Mouse (Mus musculus): ENCODE data around the gene Pttg1ip.

DNA sequence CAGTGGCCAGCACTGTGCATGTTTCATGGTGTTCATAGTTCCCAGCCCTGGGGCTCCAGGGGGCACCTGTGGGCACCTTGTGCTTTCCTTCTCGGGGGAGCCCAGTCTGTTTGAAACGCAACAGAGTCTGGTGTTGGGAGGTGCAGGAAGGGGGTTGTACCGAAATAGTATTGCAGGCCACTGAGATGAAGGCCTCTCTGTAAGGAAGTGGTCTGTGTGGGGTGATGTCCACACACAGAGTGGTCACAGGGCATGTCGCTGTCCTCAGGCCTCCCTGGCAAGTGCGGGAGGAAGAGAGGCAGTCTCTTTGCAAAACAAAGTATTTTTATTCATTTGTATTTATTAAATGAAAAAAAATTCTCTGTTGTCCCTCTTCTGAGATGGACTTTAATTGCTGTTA is 64.1 kb downstream of the Pttg1ip start:
- TF ChIP-seq CTCF (IDR thresholded peaks at IDR 0.05; ENCODE audit: control insufficient read depth, insufficient read depth, insufficient replicate concordance, low read depth, low read length) (no peak), POLR2A (IDR thresholded peaks at IDR 0.05; ENCODE audit: control insufficient read depth, low read depth, low read length) (no peak)

Measured in testis, adult 2 months (tissue).